Mouse (Mus musculus): Measurements from ENCODE around the gene A830018L16Rik. TPM values are rescaled to one million over a fixed set of nuclear protein-coding genes. Genes with fewer than 3 reads are reported as not detected.

A830018L16Rik gene
- polyA plus RNA-seq, 1 experiment from 2014 or later: 0.84 TPM

- no peak overlapping the region for H3K4me3 ChIP-seq
- peaks cover 6% of the 10 kb centered on the region for H3K4me1 ChIP-seq
- no peaks in the 10 kb centered on the region for H3K27me3 ChIP-seq (replicated peaks)
- H3K4me2 ChIP-seq: no peak overlapping the region
- no peak overlapping the region for H3K9ac ChIP-seq
- no peaks in the 10 kb centered on the region for H3K36me3 ChIP-seq
- H3K9me3 ChIP-seq: no peaks in the 10 kb centered on the region
- ATAC-seq (ENCODE audit: extremely low read depth, insufficient number of reproducible peaks, low FRiP score, low TSS enrichment): no peak
- no peak overlapping the region for H3K27ac ChIP-seq (replicated peaks)
Observed at GRCm38 (mm10) chr1:11652773-11653172, 238.9 kb downstream of the A830018L16Rik start.

- Histone ChIP-seq H3K27ac (replicated peaks) (no peak overlapping the region), H3K9ac (no peak overlapping the region), H3K4me3 (no peak overlapping the region), H3K27me3 (replicated peaks) (no peaks in the 10 kb centered on the region), H3K4me2 (no peak overlapping the region), H3K9me3 (peaks cover 8% of the 10 kb centered on the region; the same call in 1 of the 2 replicates), H3K36me3 (no peaks in the 10 kb centered on the region), H3K4me1 (peaks cover 6% of the 10 kb centered on the region)
- 51% methylated on average over 2 of the region's 2 CpGs for WGBS
- no peak for ATAC-seq (ENCODE audit: extremely low read depth, insufficient number of reproducible peaks, low FRiP score, low TSS enrichment)
Observed at GRCm38 (mm10) chr1:11657341-11658060, 243.6 kb downstream of the A830018L16Rik start.

GRCm38 (mm10) chr1:11658061-11658625 is 244.2 kb downstream of the A830018L16Rik start:
- H3K4me3 ChIP-seq: no peak overlapping the region
- ATAC-seq (ENCODE audit: extremely low read depth, insufficient number of reproducible peaks, low FRiP score, low TSS enrichment): no peak
- H3K4me2 ChIP-seq: no peak overlapping the region
- 21% methylated on average over 3 of the region's 3 CpGs for WGBS
- H3K9me3 ChIP-seq: peaks cover 8% of the 10 kb centered on the region; the same call in 1 of the 2 replicates
- H3K27me3 ChIP-seq (replicated peaks): no peaks in the 10 kb centered on the region
- H3K36me3 ChIP-seq: no peaks in the 10 kb centered on the region
- H3K27ac ChIP-seq (replicated peaks): no peak overlapping the region
- H3K9ac ChIP-seq: no peak overlapping the region
- H3K4me1 ChIP-seq: peaks cover 6% of the 10 kb centered on the region

GRCm38 (mm10) chr1:11744749-11745314 is 330.9 kb downstream of the A830018L16Rik start:
- Histone ChIP-seq H3K36me3 (no peaks in the 10 kb centered on the region), H3K4me3 (no peak overlapping the region), H3K4me2 (no peak overlapping the region), H3K27me3 (replicated peaks) (no peaks in the 10 kb centered on the region), H3K9ac (no peak overlapping the region), H3K9me3 (no peaks in the 10 kb centered on the region), H3K4me1 (no peaks in the 10 kb centered on the region), H3K27ac (replicated peaks) (no peak overlapping the region)
- no peak for ATAC-seq (ENCODE audit: extremely low read depth, insufficient number of reproducible peaks, low FRiP score, low TSS enrichment)

DNA sequence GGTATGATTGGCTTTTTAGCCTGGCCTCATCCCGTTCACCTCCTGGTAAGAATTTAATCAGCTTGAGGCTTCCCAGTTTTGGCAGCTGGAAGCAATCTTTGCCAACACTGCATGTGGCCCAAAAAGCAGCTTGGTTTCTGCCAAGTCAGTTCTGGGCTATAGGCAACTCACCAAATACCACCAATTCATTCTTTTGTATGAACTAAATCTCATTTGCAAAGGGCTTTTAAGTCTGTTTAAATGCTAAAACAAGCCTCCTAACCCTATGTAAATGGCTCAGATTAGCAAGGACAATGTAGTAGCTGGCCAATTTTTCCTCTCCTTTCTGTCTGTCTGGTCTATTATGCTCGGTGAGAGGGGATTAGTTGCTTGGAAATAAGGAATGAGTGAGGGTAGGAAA is 334.5 kb downstream of the A830018L16Rik start:
- Histone ChIP-seq H3K27me3 (replicated peaks) (no peaks in the 10 kb centered on the region), H3K27ac (replicated peaks) (no peak overlapping the region), H3K9me3 (no peaks in the 10 kb centered on the region), H3K4me1 (no peaks in the 10 kb centered on the region), H3K36me3 (no peaks in the 10 kb centered on the region), H3K9ac (no peak overlapping the region), H3K4me2 (no peak overlapping the region), H3K4me3 (no peak overlapping the region)
- 50% methylated on average over 2 of the region's 2 CpGs for WGBS
- no peak for ATAC-seq (ENCODE audit: extremely low read depth, insufficient number of reproducible peaks, low FRiP score, low TSS enrichment)

DNA sequence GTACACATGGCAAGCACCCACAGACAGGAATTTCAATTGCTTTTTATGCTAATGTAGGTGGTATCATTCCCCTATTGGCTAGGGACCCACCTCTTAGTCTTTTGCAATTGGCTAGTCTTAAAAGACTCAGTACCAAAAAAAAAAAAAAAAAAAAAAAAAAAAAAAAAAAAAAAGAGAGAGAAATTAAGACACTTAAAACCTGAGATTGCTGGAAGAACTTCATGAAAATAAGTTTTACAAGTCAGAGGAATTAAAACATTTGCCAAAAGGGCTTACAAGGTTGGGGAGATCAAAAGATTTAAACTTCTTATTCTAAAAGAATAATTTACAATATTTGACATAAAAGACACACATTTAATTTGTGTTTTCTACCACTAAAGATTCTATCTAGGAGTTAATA is 336.2 kb downstream of the A830018L16Rik start:
- Histone ChIP-seq H3K4me3 (no peak overlapping the region), H3K36me3 (no peaks in the 10 kb centered on the region), H3K4me2 (no peak overlapping the region), H3K9ac (no peak overlapping the region), H3K9me3 (no peaks in the 10 kb centered on the region), H3K27ac (replicated peaks) (no peak overlapping the region), H3K27me3 (replicated peaks) (no peaks in the 10 kb centered on the region), H3K4me1 (no peaks in the 10 kb centered on the region)
- no peak for ATAC-seq (ENCODE audit: extremely low read depth, insufficient number of reproducible peaks, low FRiP score, low TSS enrichment)

DNA sequence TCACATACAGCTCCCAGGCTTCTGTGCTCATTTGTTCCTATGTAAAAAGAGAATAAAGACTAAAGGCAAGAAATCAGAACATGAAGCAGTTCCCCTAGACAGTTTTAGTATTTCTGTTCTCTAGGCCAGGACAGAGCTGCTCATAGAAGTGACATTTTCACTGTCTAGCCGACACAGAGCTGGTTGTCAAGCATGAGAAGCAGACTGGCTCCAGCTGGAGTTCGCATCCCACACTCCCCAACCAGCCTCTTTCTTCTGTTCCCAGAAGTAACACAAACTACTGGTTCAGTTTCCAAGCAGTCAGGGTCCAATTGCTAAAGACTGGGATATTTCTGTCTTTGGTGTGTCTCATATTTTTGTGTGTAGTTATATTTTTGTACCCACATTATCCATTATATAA is 336.7 kb downstream of the A830018L16Rik start:
- Histone ChIP-seq H3K27ac (replicated peaks) (no peak overlapping the region), H3K27me3 (replicated peaks) (no peaks in the 10 kb centered on the region)
- no peak for ATAC-seq (ENCODE audit: extremely low read depth, insufficient number of reproducible peaks, low FRiP score, low TSS enrichment)

GRCm38 (mm10) chr1:11751996-11752395 is 338.1 kb downstream of the A830018L16Rik start:
- Histone ChIP-seq H3K9me3 (no peaks in the 10 kb centered on the region), H3K9ac (no peak overlapping the region), H3K4me1 (no peaks in the 10 kb centered on the region), H3K36me3 (no peaks in the 10 kb centered on the region), H3K27ac (replicated peaks) (no peak overlapping the region), H3K4me3 (no peak overlapping the region), H3K27me3 (replicated peaks) (no peaks in the 10 kb centered on the region), H3K4me2 (no peak overlapping the region)
- ATAC-seq (ENCODE audit: extremely low read depth, insufficient number of reproducible peaks, low FRiP score, low TSS enrichment): no peak

More for the DNA sequence above, 336.7 kb downstream of the A830018L16Rik start:
- WGBS: 55% methylated on average over 2 of the region's 2 CpGs
- H3K4me2 ChIP-seq: no peak overlapping the region
- H3K9me3 ChIP-seq: no peaks in the 10 kb centered on the region
- no peaks in the 10 kb centered on the region for H3K36me3 ChIP-seq
- H3K9ac ChIP-seq: no peak overlapping the region
- no peak overlapping the region for H3K4me3 ChIP-seq
- H3K4me1 ChIP-seq: no peaks in the 10 kb centered on the region

DNA sequence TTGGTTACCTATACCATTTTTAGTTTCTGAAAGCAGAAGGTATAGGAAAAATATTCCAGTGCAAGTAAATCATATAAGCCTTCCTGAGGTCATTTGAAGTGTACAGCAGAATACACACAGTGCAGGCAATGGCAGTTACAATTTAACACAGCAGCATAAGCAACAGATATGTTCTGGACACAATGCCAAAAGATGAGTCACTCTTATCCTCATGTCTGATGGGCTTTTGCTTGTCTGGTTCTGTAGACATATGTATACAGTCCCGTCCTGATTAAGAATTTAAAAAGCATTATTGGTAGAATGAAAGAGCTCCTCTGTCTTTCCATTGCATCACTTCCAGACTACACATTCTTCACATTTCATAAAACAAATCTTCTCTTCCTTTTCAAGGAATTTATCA is 374.4 kb downstream of the A830018L16Rik start:
- no peaks in the 10 kb centered on the region for H3K36me3 ChIP-seq
- 39% methylated on average over 1 of the region's 1 CpGs for WGBS
- H3K9me3 ChIP-seq: no peaks in the 10 kb centered on the region
- no peak overlapping the region for H3K9ac ChIP-seq
- H3K27me3 ChIP-seq (replicated peaks): no peaks in the 10 kb centered on the region
- H3K4me1 ChIP-seq: no peaks in the 10 kb centered on the region
- no peak for ATAC-seq (ENCODE audit: extremely low read depth, insufficient number of reproducible peaks, low FRiP score, low TSS enrichment)
- no peak overlapping the region for H3K4me2 ChIP-seq
- no peak overlapping the region for H3K4me3 ChIP-seq
- no peak overlapping the region for H3K27ac ChIP-seq (replicated peaks)

DNA sequence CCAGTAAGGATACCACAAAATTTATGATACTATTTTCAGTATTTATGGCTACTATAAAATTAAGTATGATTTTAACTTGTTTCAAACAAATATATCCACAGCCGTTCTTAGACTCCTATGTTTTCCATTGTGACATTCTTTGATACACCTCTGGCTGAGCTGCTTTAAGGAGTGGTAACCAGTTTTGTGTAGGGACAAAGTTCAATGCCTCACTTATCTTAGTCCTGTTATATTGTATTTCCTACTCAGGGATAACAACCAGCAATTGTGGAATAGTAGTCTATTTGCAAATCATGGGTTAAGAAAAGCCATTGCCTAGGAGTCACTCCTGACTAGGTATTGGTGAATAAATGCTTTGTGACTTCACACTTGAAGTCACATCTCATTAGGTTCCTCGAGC is 378.9 kb downstream of the A830018L16Rik start:
- Histone ChIP-seq H3K27me3 (replicated peaks) (no peaks in the 10 kb centered on the region), H3K27ac (replicated peaks) (no peak overlapping the region), H3K9me3 (no peaks in the 10 kb centered on the region), H3K4me2 (no peak overlapping the region), H3K4me3 (no peak overlapping the region), H3K4me1 (no peaks in the 10 kb centered on the region), H3K9ac (no peak overlapping the region), H3K36me3 (no peaks in the 10 kb centered on the region)
- ATAC-seq (ENCODE audit: extremely low read depth, insufficient number of reproducible peaks, low FRiP score, low TSS enrichment): no peak
- WGBS: 66% methylated on average over 2 of the region's 2 CpGs

DNA sequence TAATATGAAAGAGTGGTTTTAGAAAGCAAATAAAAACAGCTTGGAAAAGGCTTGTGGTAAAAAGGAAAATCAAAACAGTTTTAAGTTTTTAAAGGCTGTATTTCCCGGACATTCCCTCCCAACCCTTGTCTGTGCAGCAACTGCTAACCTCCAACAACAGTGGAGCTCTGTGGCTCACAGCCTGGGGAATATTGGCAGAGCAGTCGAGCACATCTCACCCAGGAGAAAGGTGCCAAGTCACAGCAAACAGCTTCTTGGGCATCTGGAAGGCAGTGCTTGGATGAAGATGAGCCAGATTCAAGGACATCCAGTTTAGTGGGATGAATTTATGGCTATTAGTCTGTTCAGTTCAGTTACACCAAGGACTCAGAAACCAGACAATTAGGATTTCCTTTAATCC is 381.8 kb downstream of the A830018L16Rik start:
- Histone ChIP-seq H3K4me2 (no peak overlapping the region), H3K4me3 (no peak overlapping the region), H3K4me1 (no peaks in the 10 kb centered on the region), H3K27ac (replicated peaks) (no peak overlapping the region), H3K27me3 (replicated peaks) (no peaks in the 10 kb centered on the region), H3K9ac (no peak overlapping the region), H3K9me3 (no peaks in the 10 kb centered on the region), H3K36me3 (no peaks in the 10 kb centered on the region)
- no peak for ATAC-seq (ENCODE audit: extremely low read depth, insufficient number of reproducible peaks, low FRiP score, low TSS enrichment)
- 49% methylated on average over 2 of the region's 2 CpGs for WGBS

GRCm38 (mm10) chr1:11872847-11873246 is 458.9 kb downstream of the A830018L16Rik start:
- Histone ChIP-seq H3K9me3 (peaks cover 7% of the 10 kb centered on the region; the same call in 1 of the 2 replicates), H3K9ac (no peak overlapping the region), H3K4me3 (no peak overlapping the region), H3K4me2 (no peak overlapping the region), H3K4me1 (no peaks in the 10 kb centered on the region), H3K36me3 (no peaks in the 10 kb centered on the region), H3K27ac (replicated peaks) (no peak overlapping the region), H3K27me3 (replicated peaks) (no peaks in the 10 kb centered on the region)
- WGBS: 80% methylated on average over 4 of the region's 4 CpGs
- ATAC-seq (ENCODE audit: extremely low read depth, insufficient number of reproducible peaks, low FRiP score, low TSS enrichment): no peak
